Mouse (Mus musculus) gastrocnemius, adult 8-10 months (tissue): Measurements from ENCODE around the gene 1110051M20Rik. TPM values are rescaled to one million over a fixed set of nuclear protein-coding genes. Genes with fewer than 3 reads are reported as not detected.

Experiments used
- DNase-seq, 2 experiments: peaks; one replicate each; pipeline ENCODE4 v3.0.0; 2022; ENCODE audit warnings: low spot score in 2 of 2
- total RNA-seq, 4 experiments: library from RNA; stranded (reverse); gene quantifications; 2 replicates each; pipeline ENCODE4 v1.2.4; 2022

The 1110051M20Rik gene
- total RNA-seq, 4 experiments from 2014 or later: 15.2 to 21.6 (median 18.8) TPM

DNA sequence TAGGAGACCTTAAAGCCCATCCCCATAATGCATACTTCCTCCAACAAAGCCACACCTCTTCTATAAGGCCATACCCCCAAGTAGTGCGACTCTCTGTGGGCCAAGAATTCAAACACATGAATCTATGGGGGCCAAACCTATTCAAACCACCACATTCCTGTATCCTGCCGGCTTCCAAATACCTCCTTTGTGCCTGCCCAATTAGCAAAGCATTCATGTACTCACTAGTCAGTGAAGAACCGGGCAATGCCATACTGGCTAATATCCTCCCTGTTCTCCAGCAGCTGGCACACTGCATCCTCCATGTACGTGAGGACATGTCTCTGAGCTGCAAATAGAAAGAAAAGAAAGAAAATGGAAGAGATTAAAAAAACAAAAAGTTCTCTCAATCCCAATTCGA is 22.9 kb downstream of the 1110051M20Rik start:
- no peak for DNase-seq

DNA sequence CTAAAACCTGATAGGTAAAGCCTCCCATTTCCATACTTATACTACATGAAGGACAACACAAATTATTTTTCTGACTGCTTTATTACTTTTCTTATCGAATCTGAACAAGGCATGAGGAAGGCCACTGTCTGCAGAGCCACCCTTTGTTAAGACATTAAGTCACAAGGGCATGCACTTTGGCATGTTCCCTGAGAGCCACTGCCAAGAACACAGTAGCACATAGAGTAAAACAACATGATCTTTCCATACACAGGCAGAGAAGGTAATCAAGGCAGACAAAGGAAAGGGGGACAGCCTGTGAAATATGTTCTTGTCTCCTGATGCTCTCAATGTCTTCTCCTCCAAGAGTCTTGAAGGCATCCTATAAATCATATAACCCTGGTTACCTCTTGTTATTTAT is 30.7 kb downstream of the 1110051M20Rik start:
- no peak for DNase-seq

DNA sequence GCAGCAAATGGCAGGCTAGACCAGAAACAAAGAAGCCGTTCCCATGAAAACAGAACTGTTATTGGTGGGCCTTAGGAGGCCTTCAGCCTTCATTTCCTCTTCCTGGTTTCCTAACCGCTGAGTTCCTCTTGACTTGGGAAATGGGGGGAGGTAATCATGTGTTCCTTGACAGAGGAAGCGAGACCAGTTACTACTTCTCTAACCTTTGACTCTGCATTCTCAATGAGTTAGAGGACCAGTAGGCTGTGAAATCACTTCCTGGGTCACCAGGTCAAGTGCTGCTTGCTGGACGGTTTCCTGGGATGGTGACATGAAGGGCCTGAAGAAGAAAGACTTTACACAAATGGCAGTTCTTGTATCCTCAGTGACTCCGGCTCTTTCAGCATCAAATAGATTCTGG is 32.1 kb downstream of the 1110051M20Rik start:
- no peak for DNase-seq

DNA sequence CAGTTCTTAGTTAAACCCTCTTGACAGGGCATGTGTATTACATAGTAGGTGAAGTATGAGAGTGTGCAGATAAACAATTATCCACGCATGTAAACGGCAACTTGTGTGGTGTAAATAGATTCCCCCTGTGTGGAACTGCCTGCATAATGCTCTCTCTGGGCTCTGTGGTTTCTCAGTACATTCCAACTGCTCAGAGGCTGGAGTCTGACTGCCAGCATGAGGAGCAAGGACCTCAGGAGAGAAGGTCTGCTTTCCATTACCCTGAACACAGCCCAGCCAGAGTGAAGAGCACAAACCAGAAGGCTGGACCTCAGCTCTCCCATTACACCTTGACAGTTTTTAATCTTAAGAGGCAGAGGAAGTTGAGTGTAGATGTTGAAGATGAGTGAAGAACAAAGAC is 33.0 kb downstream of the 1110051M20Rik start:
- DNase-seq: no peak

GRCm38 (mm10) chr2:91408031-91408430 is 36.5 kb downstream of the 1110051M20Rik start:
- no peak for DNase-seq

DNA sequence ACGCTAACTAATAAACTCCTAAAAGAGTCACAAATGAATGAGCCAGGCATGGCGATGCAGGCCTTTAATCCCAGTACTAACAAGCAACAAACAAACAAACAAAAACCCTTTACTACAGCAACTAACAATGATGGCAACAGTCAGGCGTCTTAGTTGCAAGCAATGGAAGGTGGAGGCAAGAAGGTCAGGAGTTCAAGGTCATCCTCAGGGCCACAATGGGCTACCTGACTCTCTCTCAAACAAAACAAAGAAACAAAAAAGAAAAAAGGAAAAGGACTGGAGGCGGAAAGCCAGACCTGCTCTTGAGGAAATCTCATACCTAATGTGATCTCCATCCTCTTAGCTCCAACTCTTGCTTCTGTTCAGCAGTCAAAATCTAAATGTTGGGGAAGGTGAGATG is 39.4 kb downstream of the 1110051M20Rik start:
- no peak for DNase-seq

GRCm38 (mm10) chr2:91399727-91400126 is 44.8 kb downstream of the 1110051M20Rik start:
- DNase-seq: no peak

DNA sequence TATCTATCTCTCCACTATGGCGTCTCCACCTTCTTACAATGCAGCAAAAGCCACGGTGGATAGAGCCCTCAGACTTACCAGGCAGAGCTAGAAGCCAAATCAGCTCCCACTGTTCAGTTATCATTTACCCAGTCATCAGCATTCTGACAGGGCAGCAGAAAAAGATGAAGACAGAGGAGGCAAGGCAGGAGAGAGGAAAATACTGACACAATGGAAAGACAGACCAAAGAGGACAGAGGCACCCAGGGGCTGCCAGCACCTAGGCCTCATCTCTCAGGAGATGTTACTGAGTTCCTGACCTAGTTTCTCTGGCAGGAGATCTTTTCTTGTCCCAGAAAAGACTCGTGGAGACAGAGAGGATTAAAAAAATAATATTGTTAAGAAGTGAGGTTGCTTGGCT is 45.3 kb downstream of the 1110051M20Rik start:
- no peak for DNase-seq

DNA sequence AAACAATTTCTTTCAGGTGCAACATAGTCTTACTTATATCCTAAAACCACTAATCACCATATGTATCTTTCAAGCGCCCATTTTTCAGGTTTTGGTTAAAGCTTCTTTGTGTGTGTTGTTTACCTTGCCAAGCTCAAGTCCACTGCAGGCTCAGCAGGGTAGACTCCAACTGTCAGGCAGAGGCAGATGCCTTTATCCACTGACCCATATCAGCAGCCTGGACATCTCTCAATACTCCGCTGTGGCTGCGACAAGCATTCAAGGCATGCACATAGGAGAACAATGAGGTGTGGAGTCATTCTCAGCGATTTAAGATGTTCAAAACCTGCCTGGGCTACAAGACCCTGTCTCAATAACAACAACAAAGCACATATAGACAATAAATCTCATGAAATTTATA is 50.4 kb downstream of the 1110051M20Rik start:
- no peak for DNase-seq

- DNase-seq: no peak
Measured at GRCm38 (mm10) chr2:91388738-91389137, 55.8 kb downstream of the 1110051M20Rik start.

DNA sequence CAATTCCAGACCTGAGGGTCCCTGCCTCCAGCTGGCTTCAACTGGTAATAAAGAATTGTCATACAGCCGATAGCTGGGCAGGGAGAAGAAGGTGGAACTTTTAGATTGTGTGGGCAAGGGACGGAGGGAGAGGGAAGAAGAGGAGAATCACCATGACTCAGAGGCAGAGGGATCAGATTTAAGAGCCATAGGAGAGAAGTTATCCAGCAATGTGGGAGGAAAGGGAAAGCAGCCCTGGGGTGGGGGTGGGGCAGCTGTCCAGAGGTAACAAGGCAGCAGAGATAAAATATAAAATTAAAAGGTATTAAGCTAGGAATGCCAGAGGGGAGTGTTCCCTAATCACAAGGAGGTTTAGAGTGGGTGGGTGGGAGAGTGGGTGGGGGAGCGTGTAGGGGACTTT is 56.2 kb downstream of the 1110051M20Rik start:
- DNase-seq: no peak

DNA sequence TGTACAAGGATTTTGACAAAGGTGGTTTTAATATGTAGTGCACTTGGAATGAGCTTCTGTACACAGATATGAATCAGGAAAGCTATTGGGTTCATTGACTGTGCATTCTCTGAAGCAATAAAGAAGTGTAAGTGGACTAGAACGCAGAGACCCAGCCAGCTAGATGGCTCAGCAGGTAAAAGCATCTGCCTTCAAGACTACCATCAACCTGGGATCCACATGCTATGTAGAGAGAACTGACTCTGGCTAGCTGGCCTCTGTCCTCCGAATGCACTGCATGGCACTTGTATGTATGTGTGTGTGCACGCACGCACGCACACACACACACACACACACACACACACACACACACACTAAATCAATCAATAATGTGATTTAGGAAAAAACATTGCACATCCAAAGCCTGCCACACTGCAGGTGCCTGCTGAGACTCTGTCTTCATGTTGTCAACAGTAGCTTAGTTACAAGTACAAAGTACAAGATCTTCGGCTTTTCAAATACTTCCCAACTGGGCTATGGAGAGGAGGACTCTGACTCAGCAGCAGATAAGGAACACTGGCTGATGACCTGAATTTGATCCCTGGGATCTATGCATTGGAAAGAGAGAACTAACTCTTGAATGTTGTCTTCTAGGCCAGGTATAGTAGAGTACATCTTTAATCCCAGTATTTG is 57.1 kb downstream of the 1110051M20Rik start:
- DNase-seq: no peak

GRCm38 (mm10) chr2:91386547-91387286 is 57.8 kb downstream of the 1110051M20Rik start:
- no peak for DNase-seq

GRCm38 (mm10) chr2:91383294-91383693 is 61.2 kb downstream of the 1110051M20Rik start:
- DNase-seq: no peak

DNA sequence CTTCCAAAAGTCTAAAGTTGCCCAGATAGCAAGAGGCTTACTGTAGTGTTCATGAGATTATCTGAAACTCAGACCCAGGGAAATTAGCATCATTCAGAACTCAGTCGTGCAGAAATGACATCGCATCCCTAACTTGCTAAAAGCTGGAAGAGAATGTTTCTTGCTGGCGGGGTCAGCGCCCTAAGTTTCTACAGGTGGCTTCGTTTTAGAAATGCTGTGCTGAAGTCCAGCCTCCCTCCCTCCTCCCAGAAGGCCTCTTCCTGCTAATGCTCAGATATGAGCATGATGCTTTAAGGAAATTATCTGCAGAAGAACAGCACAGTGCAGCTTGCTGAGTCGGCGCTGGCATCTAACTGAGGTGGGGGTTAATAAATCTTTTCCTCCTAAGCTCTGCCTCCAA is 67.5 kb downstream of the 1110051M20Rik start:
- no peak for DNase-seq

- no peak for DNase-seq
Measured at GRCm38 (mm10) chr2:91370314-91370713, 74.2 kb downstream of the 1110051M20Rik start.

DNA sequence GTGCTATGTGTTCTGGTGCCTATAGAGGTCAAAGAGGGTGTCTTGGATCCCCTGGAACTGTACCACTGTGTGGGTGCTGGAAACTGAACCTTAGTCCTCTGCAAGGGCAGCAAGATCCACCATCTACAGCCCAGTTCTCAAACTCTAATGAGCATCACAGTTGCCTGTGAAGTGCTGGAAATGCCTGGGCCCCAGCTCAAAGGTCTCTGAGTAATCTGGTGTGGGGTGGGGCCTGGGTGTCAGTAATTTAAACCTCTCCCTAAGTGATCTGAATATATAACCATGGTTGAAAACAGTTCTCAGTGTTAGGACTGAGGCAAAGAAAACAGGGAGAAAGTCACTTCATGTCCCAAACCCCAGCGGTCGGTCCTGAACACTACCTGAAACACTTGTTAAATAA is 81.2 kb downstream of the 1110051M20Rik start:
- no peak for DNase-seq

DNA sequence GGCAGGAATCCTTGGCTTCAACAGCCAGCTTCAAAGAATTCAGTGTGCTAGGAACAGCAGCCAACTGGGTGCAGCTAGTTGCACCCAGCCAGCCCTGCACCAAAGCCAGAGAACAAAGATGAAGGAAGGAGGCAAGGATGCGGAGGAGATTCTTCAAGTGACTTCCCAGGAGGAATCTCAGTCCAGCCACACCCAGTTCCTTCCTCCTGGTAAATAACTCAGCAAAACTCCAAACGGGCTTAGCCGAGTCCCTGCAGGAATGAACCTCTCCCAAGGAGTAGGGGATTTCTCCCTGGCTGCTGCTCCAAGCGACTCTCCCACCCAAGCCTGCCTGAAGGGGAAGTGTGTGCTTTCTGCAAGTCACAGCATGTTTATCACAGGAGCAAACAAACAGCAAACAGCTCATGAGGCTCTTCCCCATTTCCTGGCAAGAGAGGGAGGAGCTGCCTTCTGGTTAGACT is 83.4 kb downstream of the 1110051M20Rik start:
- DNase-seq: peak; percentile 17 to 44

DNA sequence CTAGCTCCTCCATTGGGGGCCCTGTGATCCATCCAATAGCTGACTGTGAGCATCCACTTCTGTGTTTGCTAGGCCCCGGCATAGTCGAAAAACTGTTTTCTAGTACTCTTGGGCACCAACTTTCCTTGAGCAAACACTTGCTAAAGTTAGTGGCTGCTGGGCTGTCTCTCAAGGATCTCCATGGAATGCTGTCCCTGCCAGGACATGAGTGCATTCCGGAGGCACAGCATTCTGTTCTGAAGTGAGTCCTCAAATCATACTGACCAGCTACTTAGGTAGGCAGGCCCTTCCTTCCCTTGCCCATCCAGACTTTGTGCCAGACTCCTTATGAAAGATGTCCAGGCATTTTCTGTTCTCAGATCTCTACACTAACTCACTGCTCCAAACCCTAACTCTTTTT is 88.7 kb downstream of the 1110051M20Rik start:
- no peak for DNase-seq

GRCm38 (mm10) chr2:91354727-91355403 is 89.6 kb downstream of the 1110051M20Rik start:
- no peak for DNase-seq

- DNase-seq: no peak
Measured at GRCm38 (mm10) chr2:91353854-91354253, 90.7 kb downstream of the 1110051M20Rik start.

DNA sequence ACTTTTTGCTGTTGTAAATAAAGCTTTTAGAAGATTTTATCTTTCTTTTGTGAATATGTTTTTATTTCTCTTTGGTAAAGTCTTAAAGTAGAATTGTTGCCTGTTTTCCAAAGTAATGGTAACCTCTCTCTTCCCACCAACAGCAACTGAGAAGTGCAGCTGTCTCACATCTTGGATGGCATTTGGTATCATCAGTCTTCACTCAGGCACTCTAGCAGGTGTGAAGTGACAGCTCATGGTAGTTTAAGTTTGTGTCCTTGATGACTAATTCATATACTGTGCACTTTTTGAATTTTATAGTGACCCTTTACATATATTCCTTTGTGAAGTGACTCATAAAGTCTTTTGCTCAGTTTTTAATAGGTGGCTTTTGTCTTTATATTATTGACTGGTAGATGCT is 92.7 kb downstream of the 1110051M20Rik start:
- no peak for DNase-seq
